Mouse (Mus musculus): ENCODE results near the gene Tnk1. TPM values are rescaled to one million over a fixed set of nuclear protein-coding genes. Genes with fewer than 3 reads are reported as not detected.
A peak's percentile ranks its signal among the peaks of the same experiment; 100 is the strongest.

Gene Tnk1
- total RNA-seq, 2 experiments from 2014 or later, result 0.48 TPM; not detected in 1

- no peak for ATAC-seq (replicated peaks; ENCODE audit: low FRiP score, low TSS enrichment, poor library complexity, severe bottlenecking)
Observed at GRCm38 (mm10) chr11:69807641-69808040, 50.9 kb downstream of the Tnk1 start.

GRCm38 (mm10) chr11:69806378-69806777, 52.2 kb downstream of the Tnk1 start:
- no peak for ATAC-seq (replicated peaks; ENCODE audit: low FRiP score, low TSS enrichment, poor library complexity, severe bottlenecking)

GRCm38 (mm10) chr11:69804972-69805909, 53.3 kb downstream of the Tnk1 start, which contains the start of gene Tmem102:
Tmem102 (minus strand) TSS chr11:69805624.
- ATAC-seq (replicated peaks; ENCODE audit: low FRiP score, low TSS enrichment, poor library complexity, severe bottlenecking), result no peak

- no peak for ATAC-seq (replicated peaks; ENCODE audit: low FRiP score, low TSS enrichment, poor library complexity, severe bottlenecking)
Observed at GRCm38 (mm10) chr11:69804652-69804940, 53.9 kb downstream of the Tnk1 start.

GRCm38 (mm10) chr11:69803786-69804651, 54.5 kb downstream of the Tnk1 start:
- peak; percentile 72 for ATAC-seq (replicated peaks; ENCODE audit: low FRiP score, low TSS enrichment, poor library complexity, severe bottlenecking)

- no peak; the same call in 1 of the 2 replicates for ATAC-seq (replicated peaks; ENCODE audit: low FRiP score, low TSS enrichment, poor library complexity, severe bottlenecking)
Observed at GRCm38 (mm10) chr11:69803328-69803727, 55.2 kb downstream of the Tnk1 start.

- 0 out of 2 replicates have a peak, but pooled peaks have one; percentile 31 for ATAC-seq (replicated peaks; ENCODE audit: low FRiP score, low TSS enrichment, poor library complexity, severe bottlenecking)
Observed at GRCm38 (mm10) chr11:69802648-69803105, 55.9 kb downstream of the Tnk1 start.

- ATAC-seq (replicated peaks; ENCODE audit: low FRiP score, low TSS enrichment, poor library complexity, severe bottlenecking), result no peak
Observed at GRCm38 (mm10) chr11:69801379-69801977, 57.1 kb downstream of the Tnk1 start, which contains the start of gene Fgf11. Fgf11 (minus strand) TSS chr11:69801857.

Other genes starting within 250 kb of the Tnk1 start
Only the 30 nearest of the 42 such genes appear.
- 0.20 TPM in 1 of 2 replicates, not detected in the other for gene Tnfsfm13, start 162.6 kb downstream of the Tnk1 start, total RNA-seq (2014; fragmentation: Nextera tagmentation)
- gene Tnfsfm13, start 162.6 kb downstream of the Tnk1 start, total RNA-seq (2017), result 0.80 and 1.4 TPM in 2 replicates
- gene Polr2a, start 100.1 kb downstream of the Tnk1 start, total RNA-seq (2014; fragmentation: Nextera tagmentation), result 106 TPM in 2 replicates
- 11.9 and 26.6 TPM in 2 replicates for gene Polr2a, start 100.1 kb downstream of the Tnk1 start, total RNA-seq (2017)
- gene Slc35g3, start 96.8 kb downstream of the Tnk1 start, total RNA-seq (2014; fragmentation: Nextera tagmentation), result not detected in 2 replicates
- not detected in 2 replicates for gene Slc35g3, start 96.8 kb downstream of the Tnk1 start, total RNA-seq (2017)
- 2.8 and 4.0 TPM in 2 replicates for gene Zbtb4, start 92.8 kb downstream of the Tnk1 start, total RNA-seq (2014; fragmentation: Nextera tagmentation)
- 1.1 and 2.1 TPM in 2 replicates for gene Zbtb4, start 92.8 kb downstream of the Tnk1 start, total RNA-seq (2017)
- 2.3 TPM in 1 of 2 replicates, not detected in the other for gene Chrnb1, start 62.8 kb downstream of the Tnk1 start, total RNA-seq (2014; fragmentation: Nextera tagmentation)
- 0.28 and 1.9 TPM in 2 replicates for gene Chrnb1, start 62.8 kb downstream of the Tnk1 start, total RNA-seq (2017)
- 0.57 and 0.63 TPM in 2 replicates for gene Fgf11, start 56.9 kb downstream of the Tnk1 start, total RNA-seq (2014; fragmentation: Nextera tagmentation)
- gene Fgf11, start 56.9 kb downstream of the Tnk1 start, total RNA-seq (2017), result 2.3 TPM in 1 of 2 replicates, not detected in the other
- gene Tmem102, start 53.1 kb downstream of the Tnk1 start, total RNA-seq (2014; fragmentation: Nextera tagmentation), result not detected in 2 replicates
- not detected in 2 replicates for gene Tmem102, start 53.1 kb downstream of the Tnk1 start, total RNA-seq (2017)
- not detected in 2 replicates for gene Gm39566, start 43.4 kb downstream of the Tnk1 start, total RNA-seq (2014; fragmentation: Nextera tagmentation)
- gene Gm39566, start 43.4 kb downstream of the Tnk1 start, total RNA-seq (2017), result not detected in 2 replicates
- not detected in 2 replicates for gene Spem2, start 40.3 kb downstream of the Tnk1 start, total RNA-seq (2014; fragmentation: Nextera tagmentation)
- gene Spem2, start 40.3 kb downstream of the Tnk1 start, total RNA-seq (2017), result not detected in 2 replicates
- gene Spem1, start 36.5 kb downstream of the Tnk1 start, total RNA-seq (2014; fragmentation: Nextera tagmentation), result not detected in 2 replicates
- not detected in 2 replicates for gene Spem1, start 36.5 kb downstream of the Tnk1 start, total RNA-seq (2017)
- 7.9 and 8.3 TPM in 2 replicates for gene Nlgn2, start 20.9 kb downstream of the Tnk1 start, total RNA-seq (2014; fragmentation: Nextera tagmentation)
- gene Nlgn2, start 20.9 kb downstream of the Tnk1 start, total RNA-seq (2017), result 2.9 and 3.8 TPM in 2 replicates
- gene Tmem256, start 20.2 kb downstream of the Tnk1 start, total RNA-seq (2014; fragmentation: Nextera tagmentation), result 166 and 210 TPM in 2 replicates
- 64.8 and 66.7 TPM in 2 replicates for gene Tmem256, start 20.2 kb downstream of the Tnk1 start, total RNA-seq (2017)
- 54.7 and 61.3 TPM in 2 replicates for gene Plscr3, start 12.4 kb downstream of the Tnk1 start, total RNA-seq (2014; fragmentation: Nextera tagmentation)
- 14.5 and 14.8 TPM in 2 replicates for gene Plscr3, start 12.4 kb downstream of the Tnk1 start, total RNA-seq (2017)
- not detected in 2 replicates for gene Tmem95, start 19.3 kb upstream of the Tnk1 start, total RNA-seq (2014; fragmentation: Nextera tagmentation)
- gene Tmem95, start 19.3 kb upstream of the Tnk1 start, total RNA-seq (2017), result not detected in 2 replicates
- 0.54 and 0.79 TPM in 2 replicates for gene Kctd11, start 22.7 kb upstream of the Tnk1 start, total RNA-seq (2014; fragmentation: Nextera tagmentation)
- gene Kctd11, start 22.7 kb upstream of the Tnk1 start, total RNA-seq (2017), result 1.3 TPM in 1 of 2 replicates, not detected in the other
- gene Acap1, start 36.8 kb upstream of the Tnk1 start, total RNA-seq (2014; fragmentation: Nextera tagmentation), result 52.7 and 59.4 TPM in 2 replicates
- 40.3 and 55.2 TPM in 2 replicates for gene Acap1, start 36.8 kb upstream of the Tnk1 start, total RNA-seq (2017)
- 2.4 and 4.0 TPM in 2 replicates for gene 2810408A11Rik, start 42.3 kb upstream of the Tnk1 start, total RNA-seq (2014; fragmentation: Nextera tagmentation)
- 3.4 and 4.1 TPM in 2 replicates for gene 2810408A11Rik, start 42.3 kb upstream of the Tnk1 start, total RNA-seq (2017)
- 31.7 and 51.2 TPM in 2 replicates for gene Neurl4, start 42.3 kb upstream of the Tnk1 start, total RNA-seq (2014; fragmentation: Nextera tagmentation)
- 27.9 and 64.3 TPM in 2 replicates for gene Neurl4, start 42.3 kb upstream of the Tnk1 start, total RNA-seq (2017)
- 155 and 190 TPM in 2 replicates for gene Gps2, start 55.2 kb upstream of the Tnk1 start, total RNA-seq (2014; fragmentation: Nextera tagmentation)
- 53.7 and 106 TPM in 2 replicates for gene Gps2, start 55.2 kb upstream of the Tnk1 start, total RNA-seq (2017)
- gene Eif5a, start 63.2 kb upstream of the Tnk1 start, total RNA-seq (2014; fragmentation: Nextera tagmentation), result 1,285 and 1,514 TPM in 2 replicates
- gene Eif5a, start 63.2 kb upstream of the Tnk1 start, total RNA-seq (2017), result 1,032 and 1,474 TPM in 2 replicates
- 2.2 TPM in 1 of 2 replicates, not detected in the other for gene Ybx2, start 77.1 kb upstream of the Tnk1 start, total RNA-seq (2014; fragmentation: Nextera tagmentation)
- gene Ybx2, start 77.1 kb upstream of the Tnk1 start, total RNA-seq (2017), result not detected in 2 replicates
- 0.15 and 5.2 TPM in 2 replicates for gene Slc2a4, start 89.5 kb upstream of the Tnk1 start, total RNA-seq (2014; fragmentation: Nextera tagmentation)
- gene Slc2a4, start 89.5 kb upstream of the Tnk1 start, total RNA-seq (2017), result 0.19 and 0.88 TPM in 2 replicates
- gene Cldn7, start 106.0 kb upstream of the Tnk1 start, total RNA-seq (2014; fragmentation: Nextera tagmentation), result not detected in 2 replicates
- gene Cldn7, start 106.0 kb upstream of the Tnk1 start, total RNA-seq (2017), result not detected in 2 replicates
- gene Ctdnep1, start 122.4 kb upstream of the Tnk1 start, total RNA-seq (2014; fragmentation: Nextera tagmentation), result 181 and 216 TPM in 2 replicates
- gene Ctdnep1, start 122.4 kb upstream of the Tnk1 start, total RNA-seq (2017), result 9.8 and 38.6 TPM in 2 replicates
- 81.7 and 104 TPM in 2 replicates for gene Elp5, start 123.8 kb upstream of the Tnk1 start, total RNA-seq (2014; fragmentation: Nextera tagmentation)
- 66.4 and 82.7 TPM in 2 replicates for gene Elp5, start 123.8 kb upstream of the Tnk1 start, total RNA-seq (2017)
- 267 and 278 TPM in 2 replicates for gene Gabarap, start 132.4 kb upstream of the Tnk1 start, total RNA-seq (2014; fragmentation: Nextera tagmentation)
- gene Gabarap, start 132.4 kb upstream of the Tnk1 start, total RNA-seq (2017), result 222 and 223 TPM in 2 replicates
- 49.1 and 53.9 TPM in 2 replicates for gene Phf23, start 137.0 kb upstream of the Tnk1 start, total RNA-seq (2014; fragmentation: Nextera tagmentation)
- gene Phf23, start 137.0 kb upstream of the Tnk1 start, total RNA-seq (2017), result 46.2 and 53.7 TPM in 2 replicates
- gene Dvl2, start 141.9 kb upstream of the Tnk1 start, total RNA-seq (2014; fragmentation: Nextera tagmentation), result 20.3 and 30.0 TPM in 2 replicates
- 15.8 and 20.8 TPM in 2 replicates for gene Dvl2, start 141.9 kb upstream of the Tnk1 start, total RNA-seq (2017)
- gene Acadvl, start 156.7 kb upstream of the Tnk1 start, total RNA-seq (2014; fragmentation: Nextera tagmentation), result 50.8 and 85.0 TPM in 2 replicates
- 58.1 and 70.7 TPM in 2 replicates for gene Acadvl, start 156.7 kb upstream of the Tnk1 start, total RNA-seq (2017)
- 2.1 and 3.0 TPM in 2 replicates for gene Dlg4, start 158.2 kb upstream of the Tnk1 start, total RNA-seq (2014; fragmentation: Nextera tagmentation)
- gene Dlg4, start 158.2 kb upstream of the Tnk1 start, total RNA-seq (2017), result 0.23 and 0.76 TPM in 2 replicates